Mouse (Mus musculus) retina, postnatal 7 days (tissue): ENCODE data around the gene Litaf.
"Not testable (repeated sequence)": the region's sequence is repeated elsewhere in the genome, so short reads cannot be mapped to it uniquely, and the experiment has no call there.

Experiments used
- DNase-seq: peaks from one replicate; pipeline ENCODE4 v3.0.0-alpha.2; 2012; ENCODE audit warnings: low read depth, low spot score

Litaf gene

GRCm38 (mm10) chr16:10992090-10993031 lies 73.6 kb downstream of the Litaf start:
- no peak for DNase-seq

- DNase-seq = no peak
Observed at GRCm38 (mm10) chr16:10991737-10992089, 74.2 kb downstream of the Litaf start.

- DNase-seq = no peak
Observed at GRCm38 (mm10) chr16:10990763-10991162, 75.2 kb downstream of the Litaf start.

- DNase-seq = no peak
Observed at GRCm38 (mm10) chr16:10989896-10990295, 76.1 kb downstream of the Litaf start.

- no peak for DNase-seq
Observed at GRCm38 (mm10) chr16:10989361-10989760, 76.6 kb downstream of the Litaf start.

GRCm38 (mm10) chr16:10988261-10988660 lies 77.7 kb downstream of the Litaf start:
- DNase-seq = no peak

GRCm38 (mm10) chr16:10984534-10984933 lies 81.4 kb downstream of the Litaf start:
- DNase-seq = no peak

- DNase-seq = no peak
Observed at GRCm38 (mm10) chr16:10981493-10982070, 84.4 kb downstream of the Litaf start.

- no peak for DNase-seq
Observed at GRCm38 (mm10) chr16:10979064-10979803, 86.7 kb downstream of the Litaf start.

- no peak for DNase-seq
Observed at GRCm38 (mm10) chr16:10977877-10978276, 88.1 kb downstream of the Litaf start.

- no peak for DNase-seq
Observed at GRCm38 (mm10) chr16:10976202-10976631, 89.7 kb downstream of the Litaf start.

- DNase-seq = no peak
Observed at GRCm38 (mm10) chr16:10974939-10975338, 91.0 kb downstream of the Litaf start.

- DNase-seq = no peak
Observed at GRCm38 (mm10) chr16:10974037-10974446, 91.9 kb downstream of the Litaf start.

- DNase-seq = no peak
Observed at GRCm38 (mm10) chr16:10972259-10972658, 93.7 kb downstream of the Litaf start.

- not testable (repeated sequence) for DNase-seq
Observed at GRCm38 (mm10) chr16:10969944-10970343, 96.0 kb downstream of the Litaf start.

GRCm38 (mm10) chr16:10969342-10969741 lies 96.6 kb downstream of the Litaf start:
- DNase-seq = no peak

- DNase-seq = no peak
Observed at GRCm38 (mm10) chr16:10968299-10968698, 97.7 kb downstream of the Litaf start.

GRCm38 (mm10) chr16:10967756-10968155 lies 98.2 kb downstream of the Litaf start:
- no peak for DNase-seq

GRCm38 (mm10) chr16:10967013-10967412 lies 98.9 kb downstream of the Litaf start:
- no peak for DNase-seq

GRCm38 (mm10) chr16:10965034-10965433 lies 100.9 kb downstream of the Litaf start:
- DNase-seq = no peak

- no peak for DNase-seq
Observed at GRCm38 (mm10) chr16:10960916-10961315, 105.0 kb downstream of the Litaf start.

- no peak for DNase-seq
Observed at GRCm38 (mm10) chr16:10958763-10959440, 107.1 kb downstream of the Litaf start.
